Mouse (Mus musculus) bone marrow, adult 2 months (tissue): ENCODE results near the gene Rubcn. TPM values are rescaled to one million over a fixed set of nuclear protein-coding genes. Genes with fewer than 3 reads are reported as not detected.
A peak's percentile ranks its signal among the peaks of the same experiment; 100 is the strongest.
"Not testable (repeated sequence)": the region's sequence is repeated elsewhere in the genome, so short reads cannot be mapped to it uniquely, and the experiment has no call there.

Experiments used
- H3K27ac ChIP-seq: fragments of 200-500 bp; 2 replicates; pipeline ENCODE4 v1.5.1; 2012; ENCODE audit warnings: low read depth, mild to moderate bottlenecking, control low read depth, inconsistent platforms, low read length; ENCODE audit not compliant: control insufficient read depth, poor library complexity, insufficient read depth
- H3K4me1 ChIP-seq: fragments of 200-500 bp; 2 replicates; pipeline ENCODE4 v1.6.1; 2011; ENCODE audit warnings: low read length; ENCODE audit not compliant: control insufficient read depth, insufficient read depth
- H3K4me3 ChIP-seq: fragments of 200-500 bp; replicated peaks from 2 replicates; pipeline ENCODE3; 2011; ENCODE audit warnings: mild to moderate bottlenecking, low read depth, low read length, control low read depth; ENCODE audit not compliant: control insufficient read depth
- CTCF ChIP-seq: fragments of 200-500 bp; IDR thresholded peaks from 2 replicates; pipeline ENCODE4 v1.5.1; 2011; ENCODE audit warnings: low read length, control low read depth; ENCODE audit not compliant: control insufficient read depth, insufficient read depth
- POLR2A ChIP-seq: fragments of 200-500 bp; IDR thresholded peaks from 2 replicates; pipeline ENCODE4 v1.6.1; 2011; ENCODE audit warnings: low read depth, mild to moderate bottlenecking, control low read depth, low read length, borderline replicate concordance; ENCODE audit not compliant: control insufficient read depth
- WGBS: fragments of 180-500 bp; shearing (Covaris S2); methylation state at CpG from one replicate; pipeline ENCODE4 v1.1.7; 2018; 5-methylcytosine and 5-hydroxymethylcytosine counted together
- polyA plus RNA-seq: library from polyadenylated mRNA; stranded (reverse); fragments of >200 nt; gene quantifications from 2 replicates; pipeline ENCODE4 v1.2.4, GENCODE M21; 2011; ENCODE audit warnings: low replicate concordance; ENCODE audit not compliant: missing spikeins, insufficient read depth, insufficient read length

Gene Rubcn
- polyA plus RNA-seq = 12.8 and 25.8 TPM in 2 replicates

DNA sequence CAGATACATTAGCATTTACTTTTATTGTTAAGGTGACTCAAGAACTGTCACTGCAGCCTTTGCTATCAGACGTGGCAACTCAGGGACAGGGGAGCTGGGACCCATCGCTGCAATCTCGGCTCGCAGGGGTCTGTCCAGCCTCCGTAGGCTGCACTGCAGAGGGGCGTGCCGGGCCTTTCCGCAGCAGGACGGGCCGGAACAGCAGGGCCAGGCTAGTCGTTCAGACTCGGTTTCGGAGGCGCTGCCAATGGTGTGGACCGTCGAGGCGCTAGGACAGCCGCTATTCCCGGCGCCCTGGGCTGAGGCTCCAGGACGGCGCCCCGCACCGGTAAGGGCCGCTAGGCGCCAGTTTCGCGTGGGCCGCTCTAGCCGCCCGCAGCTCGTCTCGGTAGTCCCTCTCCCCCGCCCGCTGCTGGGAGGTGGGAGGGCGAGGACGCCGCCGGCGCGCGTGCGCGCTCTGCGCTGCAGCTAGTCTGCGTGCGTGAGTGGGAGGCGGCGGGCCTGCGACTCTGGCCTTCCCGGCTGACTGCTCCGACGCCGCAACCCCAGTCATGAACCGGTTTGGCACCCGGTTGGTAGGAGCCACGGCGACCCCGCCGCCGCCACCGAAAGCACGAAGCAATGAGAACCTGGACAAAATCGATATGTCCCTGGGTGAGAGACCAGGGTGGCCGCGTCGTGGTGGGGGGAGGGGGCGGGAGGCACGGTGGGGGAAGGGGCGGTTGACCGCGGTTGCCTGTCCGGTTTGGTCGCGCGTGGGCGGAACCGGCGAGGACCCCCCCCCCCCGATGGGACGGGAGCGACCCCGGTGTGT lies at the start of gene Rubcn, which contains the start of gene Fyttd1:
Rubcn (minus strand) TSS at position 424 of the 814 bp plus-strand sequence.
Fyttd1 (plus strand) TSS at position 158 of the 814 bp plus-strand sequence.
- peak; percentile 72; the same call in 1 of the 2 replicates for TF ChIP-seq POLR2A
- TF ChIP-seq CTCF = peak; percentile 20; the same call in 1 of the 2 replicates
- H3K4me1 ChIP-seq = no peaks in the 10 kb centered on the region; the same call in 1 of the 2 replicates
- peak within 1 kb of the TSS; percentile 32 for H3K27ac ChIP-seq
- under 1% methylated on average over 80 of the region's 83 CpGs for WGBS
- peak within 1 kb of the TSS; percentile 76 for H3K4me3 ChIP-seq

DNA sequence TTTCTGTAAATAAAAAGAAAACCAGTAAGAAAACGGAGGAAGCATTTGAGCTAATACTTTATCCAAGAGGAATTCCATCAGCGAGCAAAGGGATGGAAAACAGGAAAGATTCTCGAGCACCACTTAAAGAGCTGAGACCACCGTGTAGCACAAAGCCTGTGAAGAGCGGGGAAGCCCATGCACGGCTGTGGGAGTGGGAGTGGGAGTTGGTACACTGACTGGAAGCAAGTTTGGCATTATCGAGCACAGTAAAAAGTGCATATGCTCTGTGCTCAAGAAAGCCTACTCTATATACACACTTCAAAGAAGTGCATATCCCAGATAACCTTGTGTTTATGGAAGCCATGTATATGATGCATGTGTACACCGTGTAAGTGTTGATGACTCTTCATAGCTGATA lies 49.5 kb upstream of the Rubcn start:
- TF ChIP-seq CTCF = no peak
- no peak for TF ChIP-seq POLR2A
- H3K4me3 ChIP-seq = no peak overlapping the region
- no peak overlapping the region for H3K27ac ChIP-seq
- H3K4me1 ChIP-seq = no peaks in the 10 kb centered on the region
- 91% methylated on average over 8 of the region's 8 CpGs for WGBS

DNA sequence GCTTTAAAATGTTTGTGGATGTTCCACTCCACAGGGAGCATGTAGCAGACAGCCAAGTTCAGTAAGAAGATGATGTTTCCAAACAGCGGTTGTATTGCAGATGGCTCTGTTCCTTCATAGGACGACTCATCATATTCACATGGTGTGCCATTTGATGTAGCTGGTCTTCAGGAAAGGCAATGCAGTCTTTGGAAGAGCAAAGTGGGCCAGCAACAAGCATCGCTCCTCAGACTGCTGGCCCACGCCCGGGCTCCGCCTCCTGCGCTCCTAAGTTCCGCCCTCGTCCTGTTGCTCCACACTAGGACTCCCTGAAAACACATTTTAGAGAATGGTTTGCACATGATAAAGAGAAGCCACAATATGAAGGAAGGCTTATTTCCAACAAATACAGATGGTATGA lies 49.1 kb upstream of the Rubcn start:
- not testable (repeated sequence) for H3K4me1 ChIP-seq, H3K4me3 ChIP-seq, H3K27ac ChIP-seq
- WGBS = 83% methylated on average over 9 of the region's 9 CpGs

DNA sequence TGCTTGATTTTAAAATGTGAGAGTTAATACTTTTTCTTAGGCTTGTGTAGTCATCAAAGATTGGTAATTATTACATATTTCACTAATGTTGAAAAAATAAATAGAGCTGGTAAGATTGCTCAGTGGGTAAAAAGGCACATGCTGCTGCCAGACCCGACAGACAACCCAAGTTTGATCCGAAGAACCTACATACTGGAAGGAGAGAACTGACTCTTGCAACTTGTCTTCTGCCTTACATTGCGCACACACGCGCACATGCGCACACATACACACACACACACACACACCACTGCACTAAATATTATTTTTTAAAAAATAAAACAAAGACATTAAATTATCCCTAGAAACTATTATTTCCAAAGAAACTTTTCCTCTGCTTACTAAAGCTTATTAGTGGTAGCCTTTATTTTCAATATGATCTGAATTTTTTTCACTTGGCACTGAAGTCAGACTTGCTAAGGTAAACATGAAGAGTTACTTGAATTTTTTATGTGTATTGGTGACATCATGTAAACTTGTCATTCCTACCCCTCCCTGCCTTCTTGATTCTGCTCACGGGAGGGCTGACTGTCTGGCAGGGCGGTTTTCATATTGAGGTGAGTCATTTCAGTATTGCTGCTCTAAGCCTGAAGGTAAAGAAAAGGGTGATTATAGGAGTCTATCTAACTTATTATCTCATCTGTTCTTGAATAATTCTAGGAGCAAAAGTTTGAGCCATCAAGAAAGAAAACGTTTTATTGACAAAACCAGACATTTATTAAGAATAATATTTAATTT lies 37.9 kb upstream of the Rubcn start:
- Histone ChIP-seq H3K4me3 (peak overlapping the region; percentile 32), H3K27ac (no peak overlapping the region), H3K4me1 (peaks cover 2% of the 10 kb centered on the region; the same call in 1 of the 2 replicates)
- 80% methylated on average over 9 of the region's 9 CpGs for WGBS
- TF ChIP-seq CTCF (no peak), POLR2A (no peak)

DNA sequence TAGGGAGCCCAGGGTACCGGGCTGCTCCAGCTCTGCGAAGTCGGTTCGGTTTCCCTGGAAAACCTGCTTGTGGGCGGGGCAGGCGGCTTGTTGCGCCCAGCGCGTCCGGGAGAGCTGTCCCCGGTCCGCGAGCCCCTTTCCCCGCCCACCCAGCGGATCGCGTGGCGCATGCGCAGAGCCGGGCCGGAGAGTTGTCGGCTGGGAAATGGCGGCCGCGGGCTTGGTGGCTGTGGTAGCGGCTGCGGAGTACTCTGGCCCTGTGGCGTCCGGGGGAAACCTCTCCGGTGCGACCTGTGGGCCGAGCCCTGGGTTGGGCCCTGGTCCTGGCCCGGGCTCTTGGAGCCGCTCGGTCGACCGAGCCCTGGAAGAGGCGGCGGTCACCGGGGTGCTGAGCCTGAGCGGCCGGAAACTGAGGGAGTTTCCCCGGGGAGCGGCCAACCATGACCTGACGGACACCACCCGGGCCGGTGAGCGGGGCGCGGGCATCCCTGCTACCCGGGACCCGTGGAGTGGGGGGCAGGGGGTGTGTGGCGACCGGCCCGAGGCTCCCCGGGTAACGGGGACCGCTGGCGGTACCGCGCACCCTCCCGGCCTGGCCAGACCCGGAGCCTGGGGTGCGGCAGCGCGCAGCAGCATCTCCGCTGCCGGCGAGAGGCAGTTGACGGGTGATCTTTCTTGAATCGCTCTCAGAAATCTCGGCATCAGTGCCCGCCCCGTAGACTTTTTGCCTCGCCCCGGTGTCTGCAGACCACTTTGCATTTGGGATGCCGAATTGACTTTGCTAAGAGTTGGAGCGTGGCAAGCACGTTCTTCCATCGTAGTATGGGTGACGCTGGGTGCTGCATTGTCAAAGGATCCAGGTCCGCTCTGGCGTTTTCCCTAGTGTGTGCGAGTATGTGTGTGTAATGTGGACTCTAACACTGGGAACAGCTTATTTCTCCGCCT lies 36.6 kb upstream of the Rubcn start, which contains the start of gene Lrch3:
Lrch3 (plus strand) TSS at position 164 of the 945 bp plus-strand sequence.
- WGBS = under 1% methylated on average over 85 of the region's 85 CpGs
- H3K27ac ChIP-seq = peak within 1 kb of the TSS; percentile 93
- TF ChIP-seq POLR2A (peak; percentile 91; the same call in 1 of the 2 replicates), CTCF (no peak)
- H3K4me1 ChIP-seq = peaks cover 2% of the 10 kb centered on the region; the same call in 1 of the 2 replicates
- H3K4me3 ChIP-seq = peak within 1 kb of the TSS; percentile 94

DNA sequence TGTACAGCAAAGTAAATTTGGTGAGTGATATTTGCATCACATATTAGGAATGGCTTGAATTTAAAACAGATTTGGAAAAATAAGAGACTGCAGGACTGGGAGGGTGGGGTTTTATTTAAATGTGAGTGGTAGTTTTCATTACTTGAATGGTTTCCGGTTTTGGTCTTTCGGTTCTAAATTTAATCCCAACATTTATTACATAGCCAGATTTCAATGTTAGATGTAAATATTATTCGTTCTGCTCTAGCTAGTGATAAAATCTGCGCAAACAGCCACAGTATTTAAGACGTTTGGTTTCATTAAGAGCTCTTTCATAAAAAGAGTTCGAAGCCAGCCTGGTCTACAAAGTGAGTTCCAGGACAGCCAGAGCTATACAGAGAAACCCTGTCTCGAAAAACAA lies 35.6 kb upstream of the Rubcn start:
- no peak for TF ChIP-seq POLR2A
- no peak for TF ChIP-seq CTCF
- 45% methylated on average over 7 of the region's 7 CpGs for WGBS
- no peak overlapping the region for H3K27ac ChIP-seq
- H3K4me3 ChIP-seq = no peak overlapping the region
- peaks cover 2% of the 10 kb centered on the region; the same call in 1 of the 2 replicates for H3K4me1 ChIP-seq

DNA sequence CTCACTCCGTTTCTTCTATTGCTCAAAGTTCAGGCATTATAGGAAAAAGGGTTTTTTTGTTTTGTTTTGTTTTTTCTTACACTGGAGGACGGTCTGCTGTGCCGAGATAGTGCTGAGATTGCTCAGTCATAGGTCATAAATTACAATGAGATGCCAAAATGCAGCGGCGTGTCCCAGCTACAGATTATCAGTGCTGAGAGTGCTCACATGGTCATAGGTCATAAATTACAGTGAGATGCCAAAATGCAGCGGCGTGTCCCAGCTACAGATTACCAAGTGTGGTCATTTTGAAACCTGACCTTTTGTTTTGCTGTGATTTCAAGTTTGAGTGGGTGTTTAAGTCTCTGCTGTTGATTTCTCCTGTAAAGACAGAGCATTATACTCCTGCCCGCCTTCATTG lies 29.2 kb upstream of the Rubcn start:
- TF ChIP-seq POLR2A (no peak), CTCF (no peak)
- 66% methylated on average over 8 of the region's 8 CpGs for WGBS

More for the DNA sequence above, 29.2 kb upstream of the Rubcn start:
- Histone ChIP-seq H3K4me1 (no peaks in the 10 kb centered on the region), H3K4me3 (no peak overlapping the region), H3K27ac (no peak overlapping the region)
